Mouse (Mus musculus): ENCODE data around the gene Fbxw21.

Fbxw21 gene

DNA sequence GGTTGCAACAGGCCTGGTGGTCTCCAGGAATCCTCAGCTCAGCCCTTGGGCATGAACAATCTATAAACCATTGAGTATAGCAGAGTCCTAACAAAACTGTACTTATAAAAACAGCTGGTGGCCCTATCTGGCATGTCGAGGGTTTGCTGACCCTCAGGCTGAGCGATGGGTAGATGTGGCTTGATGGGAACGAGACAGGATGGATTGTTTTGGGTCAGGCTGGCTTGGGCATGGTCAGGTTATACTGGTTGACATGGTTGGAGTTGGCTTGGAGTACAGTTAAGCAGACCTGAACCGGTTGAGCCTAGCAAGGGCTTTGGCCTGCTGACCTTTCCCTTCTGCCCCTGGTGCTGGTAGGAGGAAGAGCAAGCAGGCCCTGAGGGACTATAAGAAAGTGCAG, 50.7 kb downstream of the Fbxw21 start:
- DNase-seq = no peak

DNA sequence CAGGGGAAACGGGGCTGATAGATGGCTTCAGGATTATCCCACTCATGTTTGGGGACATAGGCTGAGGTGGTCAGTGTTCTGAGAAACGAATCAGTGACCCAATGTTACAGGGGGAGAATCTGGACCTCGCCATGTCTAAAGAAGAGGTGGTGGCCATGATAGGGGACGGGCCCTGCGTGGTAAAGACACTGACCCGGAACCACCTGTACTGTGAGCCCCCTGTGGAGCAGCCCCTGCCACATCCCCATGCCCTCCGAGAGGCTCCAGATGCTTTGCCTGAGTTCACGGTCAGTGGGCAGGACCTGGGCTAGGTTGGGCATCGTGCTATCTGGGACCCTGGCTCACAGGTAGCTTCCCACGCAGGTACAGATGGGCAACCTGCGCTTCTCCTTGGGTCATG, 51.6 kb downstream of the Fbxw21 start:
- no peak for DNase-seq

DNA sequence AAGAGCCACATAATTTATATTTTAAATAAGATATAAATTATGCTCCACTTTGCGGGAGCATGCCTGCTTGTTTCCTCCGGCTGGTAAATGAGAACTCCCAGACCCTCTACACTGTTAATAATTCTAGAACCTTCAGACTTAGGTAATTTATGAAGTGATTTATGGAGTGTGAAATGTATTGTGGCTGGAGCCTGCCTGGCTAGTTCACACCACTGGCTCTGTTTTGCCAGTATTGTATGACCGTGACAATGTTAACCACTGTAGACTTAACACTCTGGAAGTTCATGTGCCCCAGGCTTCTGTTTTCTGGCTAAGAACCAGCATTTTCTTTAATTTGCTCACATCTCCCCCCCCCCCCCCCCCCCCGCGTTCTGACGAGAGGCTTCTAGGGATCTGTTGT, 54.5 kb downstream of the Fbxw21 start:
- no peak for DNase-seq

DNA sequence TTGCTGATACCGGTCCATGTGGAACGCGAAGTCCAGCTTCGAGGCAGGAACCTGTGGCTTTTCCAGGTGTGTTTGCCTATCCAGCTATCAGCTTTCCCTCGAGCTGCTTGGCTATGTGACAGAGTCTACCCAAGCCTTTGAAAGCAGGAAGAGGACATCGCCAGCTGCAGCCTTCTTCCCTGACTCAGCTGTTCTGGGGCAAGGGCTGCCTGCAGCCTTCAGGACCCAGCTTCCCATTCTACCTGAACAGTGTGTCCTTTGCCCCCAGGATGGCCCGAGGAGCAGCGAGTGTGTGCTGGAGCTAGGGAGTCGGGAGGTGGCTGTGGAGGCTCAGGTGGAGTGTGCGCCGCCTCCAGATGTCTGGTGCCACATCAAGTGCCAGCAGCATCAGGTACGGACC, 56.2 kb downstream of the Fbxw21 start:
- DNase-seq = no peak

DNA sequence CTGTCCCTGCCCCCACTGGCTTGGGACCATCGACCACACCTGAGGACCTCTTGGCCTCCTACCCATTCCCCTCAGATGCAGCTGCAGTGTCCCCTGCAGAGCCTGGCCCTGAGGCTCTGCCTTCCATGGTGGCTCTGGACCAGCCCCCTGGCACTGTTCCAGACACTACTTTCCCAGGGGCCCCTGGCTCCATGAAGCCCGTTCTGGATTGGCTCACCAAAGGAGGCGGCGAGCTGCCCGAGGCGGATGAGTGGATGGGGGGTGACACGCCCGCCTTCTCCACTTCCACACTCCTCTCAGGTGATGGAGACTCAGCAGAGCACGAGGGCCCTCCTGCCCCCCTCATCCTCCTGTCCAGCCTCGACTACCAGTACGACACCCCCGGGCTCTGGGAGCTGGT, 56.8 kb downstream of the Fbxw21 start:
- DNase-seq = peak in 1 of 2 experiments; percentile 38

DNA sequence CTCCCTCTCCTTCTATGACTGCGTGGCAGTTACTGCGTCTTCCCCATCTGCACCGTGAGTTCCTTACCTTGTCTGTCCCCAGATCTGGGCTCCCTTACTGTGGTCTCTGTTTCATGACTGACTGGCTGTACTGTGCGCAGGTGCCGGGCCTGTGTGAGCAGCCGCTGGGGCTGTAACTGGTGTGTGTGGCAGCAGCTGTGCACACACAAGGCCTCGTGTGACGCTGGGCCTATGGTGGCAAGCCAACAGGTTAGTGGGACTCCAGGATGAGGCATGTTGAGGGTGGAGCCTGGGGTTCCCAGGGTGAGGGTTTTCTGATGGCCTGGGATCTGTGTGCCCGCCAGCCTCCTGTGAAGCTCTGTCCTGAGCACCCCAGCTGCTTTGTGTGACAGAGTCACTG, 57.8 kb downstream of the Fbxw21 start:
- no peak for DNase-seq

DNA sequence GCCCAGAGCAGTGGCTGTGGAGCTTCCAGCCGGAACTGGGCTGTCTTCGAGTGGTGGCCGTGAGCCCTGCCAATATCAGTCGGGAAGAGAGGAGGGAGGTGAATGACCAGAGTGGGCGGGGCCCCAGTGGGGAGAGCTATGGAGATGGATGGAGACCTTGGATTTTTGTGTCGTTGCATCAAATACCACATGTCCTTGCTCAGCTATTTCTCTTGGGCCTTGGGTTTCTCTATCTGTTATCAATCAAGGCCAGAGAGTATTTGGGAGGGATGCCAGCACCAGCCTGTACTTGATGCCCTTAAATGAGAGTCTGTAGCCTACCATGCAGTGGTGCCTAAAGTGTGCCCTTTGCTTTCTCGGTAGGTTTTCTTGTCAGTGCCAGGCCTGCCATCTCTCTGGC, 58.6 kb downstream of the Fbxw21 start:
- no peak for DNase-seq

DNA sequence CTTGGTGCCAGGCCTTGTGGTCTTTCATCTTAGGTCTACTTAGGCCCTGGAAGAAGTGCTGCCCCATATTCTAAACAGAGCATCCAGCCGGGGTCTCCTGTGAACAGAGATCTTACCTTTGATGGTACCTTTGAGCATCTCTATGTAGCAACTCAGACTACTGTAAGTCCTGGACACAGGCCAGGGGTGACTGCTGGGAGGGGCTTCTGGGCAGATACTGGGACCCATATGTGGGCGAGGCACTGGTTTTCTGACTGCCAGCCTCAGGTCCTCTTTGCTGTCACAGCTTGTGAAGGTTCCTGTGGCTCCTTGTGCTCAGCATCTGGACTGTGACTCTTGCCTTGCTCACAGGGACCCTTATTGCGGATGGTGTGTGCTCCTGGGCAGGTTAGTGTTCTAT, 59.3 kb downstream of the Fbxw21 start:
- DNase-seq = no peak

DNA sequence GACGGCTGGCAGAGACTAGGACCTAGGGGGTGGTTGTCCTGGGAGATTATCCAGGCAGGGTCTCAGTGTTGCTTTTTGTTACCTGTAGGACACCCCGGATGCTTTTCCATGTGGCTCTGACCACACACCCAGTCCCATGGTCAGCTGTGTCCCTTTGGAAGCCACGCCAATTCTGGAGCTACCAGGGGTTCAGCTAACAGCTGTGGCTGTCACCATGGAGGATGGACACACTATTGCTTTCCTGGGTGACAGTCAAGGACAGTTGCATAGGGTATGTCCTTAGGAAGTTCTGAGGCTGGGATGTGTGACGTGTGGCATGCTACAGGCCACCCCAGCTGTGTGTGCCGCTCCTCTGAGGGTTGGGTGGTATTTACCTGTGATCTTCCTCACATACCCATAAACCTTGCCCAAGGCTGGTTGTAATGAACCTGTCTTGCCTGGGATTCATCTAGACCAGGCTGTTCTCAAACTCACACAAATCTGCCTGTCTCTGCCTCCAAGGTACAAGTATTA, 59.9 kb downstream of the Fbxw21 start:
- no peak for DNase-seq

DNA sequence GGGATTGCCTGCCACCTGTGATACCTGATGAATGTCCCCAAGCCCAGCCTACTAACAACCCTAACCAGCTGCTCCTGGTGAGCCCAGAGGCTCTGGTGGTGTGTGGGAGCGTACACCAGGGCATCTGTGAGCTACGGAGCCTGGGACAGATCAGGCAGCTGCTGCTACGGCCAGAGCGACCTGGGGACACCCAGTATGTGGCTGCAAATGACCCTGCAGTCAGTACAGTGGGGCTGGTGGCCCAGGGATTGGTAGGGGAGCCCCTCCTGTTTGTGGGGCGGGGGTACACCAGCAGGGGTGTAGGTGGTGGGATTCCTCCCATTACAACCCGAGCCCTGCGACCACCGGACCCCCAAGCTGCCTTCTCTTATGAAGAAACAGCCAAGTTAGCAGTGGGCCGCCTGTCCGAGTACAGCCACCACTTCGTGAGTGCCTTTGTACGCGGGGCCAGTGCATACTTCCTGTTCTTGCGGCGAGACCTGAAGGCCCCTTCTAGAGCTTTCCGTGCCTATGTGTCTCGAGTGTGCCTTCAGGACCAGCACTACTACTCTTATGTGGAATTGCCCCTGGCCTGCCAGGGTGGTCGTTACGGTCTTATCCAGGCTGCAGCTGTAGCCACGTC, 61.4 kb downstream of the Fbxw21 start:
- no peak for DNase-seq

DNA sequence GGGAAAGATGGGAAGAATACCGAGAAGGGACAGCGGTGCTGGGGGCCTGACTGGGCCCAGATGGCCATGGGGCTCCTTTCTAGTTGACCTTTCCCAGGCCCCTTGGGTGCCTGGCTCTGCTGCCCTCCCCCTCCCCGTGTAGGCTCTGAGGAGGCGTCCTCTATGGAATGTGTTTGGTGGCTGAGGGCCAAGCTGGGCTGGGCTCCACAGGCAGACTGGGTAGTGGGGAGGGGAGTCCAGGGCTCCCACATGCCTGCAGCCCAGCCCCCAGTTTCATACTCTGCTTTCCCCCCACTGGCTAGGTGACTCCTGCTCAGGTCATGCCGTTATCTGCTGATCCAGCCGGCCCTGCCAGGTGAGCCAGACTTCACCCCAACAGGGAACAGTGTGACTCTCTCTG, 62.9 kb downstream of the Fbxw21 start:
- DNase-seq = peak in 1 of 2 experiments; percentile 45

DNA sequence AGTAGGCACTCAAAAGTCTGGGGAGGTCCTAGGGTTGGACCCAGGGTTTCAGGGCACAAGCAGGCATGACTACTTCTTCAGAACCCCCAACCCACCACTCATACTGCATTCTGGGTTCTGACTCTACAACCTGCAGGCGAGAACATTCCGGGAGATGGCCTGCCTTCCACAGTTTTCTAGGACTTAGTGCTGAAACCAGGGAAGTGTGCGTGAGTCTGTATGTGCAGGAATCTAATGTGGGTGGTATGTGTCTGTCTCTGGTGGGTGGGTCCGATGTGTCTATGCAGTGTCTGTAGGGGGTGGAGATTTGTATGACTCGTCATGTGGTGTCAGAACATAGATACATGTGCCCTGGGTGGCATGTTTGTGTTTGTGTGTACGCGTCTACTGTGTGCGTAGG, 63.5 kb downstream of the Fbxw21 start:
- no peak for DNase-seq

DNA sequence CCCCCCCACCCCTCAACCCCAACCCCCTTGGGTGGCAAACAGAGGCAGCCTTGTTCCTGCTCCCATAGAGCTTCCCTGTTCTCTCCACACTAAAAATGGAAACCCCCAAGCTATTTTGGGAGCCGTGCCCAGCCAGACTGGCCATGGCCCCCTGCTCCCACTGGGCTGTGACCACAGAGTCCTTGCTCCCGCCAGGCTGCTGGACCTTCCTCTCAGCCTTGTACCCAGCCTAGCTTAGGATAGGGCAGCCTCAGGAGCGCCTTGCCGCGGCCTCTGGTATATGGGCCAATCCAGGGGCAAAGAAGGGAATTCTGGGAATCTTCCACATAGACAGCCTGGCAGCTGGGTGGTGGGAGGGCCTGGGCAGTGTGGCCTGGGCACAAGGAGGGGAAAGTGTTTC, 64.0 kb downstream of the Fbxw21 start:
- DNase-seq = peak; percentile 22 to 54

DNA sequence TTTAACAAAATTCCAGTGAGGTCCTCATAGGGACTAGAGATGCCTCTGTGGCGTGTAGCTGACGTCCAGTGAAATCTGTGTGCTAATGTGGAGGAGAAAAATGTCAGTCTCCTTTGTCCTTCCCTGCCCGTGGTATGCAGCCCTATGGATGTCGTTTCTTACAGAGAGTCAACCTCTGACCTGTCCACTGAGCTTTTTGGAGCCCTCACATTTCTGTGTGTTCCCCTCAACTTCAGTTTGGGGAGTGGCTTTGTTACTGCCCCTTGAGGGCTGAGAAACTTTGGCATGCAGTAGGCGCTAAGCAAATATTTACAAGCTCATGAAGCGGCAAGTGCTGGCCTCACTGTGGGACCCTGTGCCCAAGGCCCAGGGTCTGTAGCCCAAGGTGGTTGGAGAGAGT, 64.5 kb downstream of the Fbxw21 start:
- DNase-seq = no peak

DNA sequence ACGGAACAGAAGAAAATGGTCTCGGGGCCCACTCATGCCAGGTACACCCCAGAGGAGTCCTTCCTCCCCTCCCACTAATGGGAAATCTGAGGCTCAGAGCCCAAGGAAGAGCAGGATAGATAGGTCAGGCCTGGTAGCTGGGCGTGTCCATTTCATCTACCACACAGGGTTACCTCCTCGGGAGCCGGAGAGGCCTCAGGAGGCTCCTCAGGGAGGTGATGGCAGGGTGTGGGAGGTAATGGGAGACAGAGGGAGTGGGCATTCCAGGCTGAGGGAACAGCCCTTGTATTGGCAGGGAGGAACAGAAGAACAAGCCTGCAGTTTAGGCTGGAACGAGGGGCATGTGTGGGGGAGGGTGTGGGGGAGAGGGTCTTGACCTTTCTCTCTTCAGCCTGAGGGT, 65.0 kb downstream of the Fbxw21 start:
- no peak for DNase-seq

DNA sequence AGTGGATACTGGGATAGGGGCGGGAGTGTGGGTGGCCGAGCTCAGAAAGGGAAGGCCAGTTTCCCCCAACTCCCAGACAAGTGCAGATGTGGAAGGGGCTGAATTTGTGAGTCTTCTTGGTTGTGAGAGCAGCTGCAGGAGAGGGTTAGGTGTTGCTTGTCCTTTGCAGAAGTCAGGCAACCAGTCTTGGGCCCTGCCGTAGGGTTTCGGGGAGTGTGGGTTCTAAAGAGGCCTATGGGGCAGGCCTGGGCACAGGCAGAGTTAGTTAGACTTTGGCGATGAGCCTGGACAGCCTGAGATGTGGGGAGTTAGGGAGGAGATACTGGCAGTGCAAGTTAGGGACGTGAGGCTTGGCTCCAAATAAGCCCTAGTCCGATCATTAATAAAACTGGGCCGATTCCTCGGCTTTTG, 65.6 kb downstream of the Fbxw21 start:
- no peak for DNase-seq

DNA sequence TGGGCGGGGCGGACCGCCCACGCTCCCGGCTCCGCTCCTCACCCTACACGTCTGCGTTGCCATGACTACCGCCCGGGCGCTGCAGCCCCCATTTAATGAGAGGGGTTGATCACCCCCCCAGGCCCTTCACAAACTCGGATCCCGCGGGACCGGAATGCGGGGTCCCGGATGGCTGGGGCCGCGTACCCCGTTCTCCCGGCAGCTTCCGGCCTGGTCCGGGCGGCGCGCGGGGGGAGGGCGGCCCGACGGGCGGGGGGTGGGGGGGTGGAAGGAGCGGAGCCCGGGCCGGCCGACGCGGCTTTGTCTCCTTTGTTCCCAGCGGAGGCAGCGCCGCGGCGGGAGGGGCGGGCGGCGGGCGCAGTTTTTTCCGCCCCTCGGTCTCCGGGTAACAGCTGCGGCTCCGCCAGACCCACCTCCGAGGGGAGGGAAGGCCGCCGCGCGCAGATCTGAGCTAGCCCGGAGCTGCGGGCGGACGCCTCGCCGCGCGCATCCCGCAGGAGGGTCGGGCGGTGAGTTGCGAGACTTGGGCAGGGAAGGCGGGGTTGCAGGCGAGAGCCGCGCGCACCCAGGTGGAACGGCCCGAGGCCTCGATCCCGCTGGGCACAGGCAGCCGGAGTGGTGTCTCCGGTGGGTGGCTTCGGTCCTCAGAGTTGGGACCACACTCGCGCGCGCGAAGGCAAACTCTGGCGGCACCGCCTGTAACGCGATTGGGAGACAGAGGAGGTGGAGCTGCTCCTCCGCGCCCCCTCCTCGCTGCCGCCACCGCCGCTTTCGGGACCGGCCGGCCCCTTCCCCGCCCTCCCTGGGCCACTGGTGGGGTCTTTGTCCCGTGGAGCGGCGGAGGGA, 66.5 kb downstream of the Fbxw21 start, which contains the start of gene Plxnb1:
Plxnb1 (plus strand) TSS at position 253 of the 846 bp plus-strand sequence.
- DNase-seq = peak; percentile 68 to 72

DNA sequence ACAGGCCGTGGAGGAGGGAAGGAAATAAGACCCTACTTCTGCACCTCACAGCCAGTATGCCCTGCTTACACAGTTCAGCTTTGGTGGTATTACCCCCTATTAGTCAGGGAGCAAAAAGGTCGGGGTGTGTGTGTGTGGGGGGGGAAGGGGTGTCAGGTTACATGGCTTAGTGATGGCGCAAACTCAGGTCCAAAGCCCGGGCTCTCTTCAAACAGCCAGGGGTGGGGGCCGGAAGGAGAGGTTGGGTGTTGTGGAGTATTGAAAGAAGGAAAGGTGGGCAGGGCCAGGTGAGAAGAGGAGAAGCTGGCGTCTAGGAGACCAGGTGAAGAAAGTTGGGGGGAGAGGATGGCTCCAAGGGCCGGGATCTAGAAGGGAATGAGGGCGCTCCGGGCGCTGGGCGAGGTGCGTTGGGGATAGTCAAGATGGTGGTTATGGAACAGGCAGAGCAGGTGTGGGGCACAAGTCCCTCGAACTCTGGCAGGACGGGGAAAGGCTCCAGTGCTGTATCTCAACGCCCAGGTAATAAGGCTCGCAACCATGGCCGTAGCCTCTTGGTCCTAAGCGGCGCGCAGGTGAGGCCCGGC, 67.2 kb downstream of the Fbxw21 start:
- no peak for DNase-seq

DNA sequence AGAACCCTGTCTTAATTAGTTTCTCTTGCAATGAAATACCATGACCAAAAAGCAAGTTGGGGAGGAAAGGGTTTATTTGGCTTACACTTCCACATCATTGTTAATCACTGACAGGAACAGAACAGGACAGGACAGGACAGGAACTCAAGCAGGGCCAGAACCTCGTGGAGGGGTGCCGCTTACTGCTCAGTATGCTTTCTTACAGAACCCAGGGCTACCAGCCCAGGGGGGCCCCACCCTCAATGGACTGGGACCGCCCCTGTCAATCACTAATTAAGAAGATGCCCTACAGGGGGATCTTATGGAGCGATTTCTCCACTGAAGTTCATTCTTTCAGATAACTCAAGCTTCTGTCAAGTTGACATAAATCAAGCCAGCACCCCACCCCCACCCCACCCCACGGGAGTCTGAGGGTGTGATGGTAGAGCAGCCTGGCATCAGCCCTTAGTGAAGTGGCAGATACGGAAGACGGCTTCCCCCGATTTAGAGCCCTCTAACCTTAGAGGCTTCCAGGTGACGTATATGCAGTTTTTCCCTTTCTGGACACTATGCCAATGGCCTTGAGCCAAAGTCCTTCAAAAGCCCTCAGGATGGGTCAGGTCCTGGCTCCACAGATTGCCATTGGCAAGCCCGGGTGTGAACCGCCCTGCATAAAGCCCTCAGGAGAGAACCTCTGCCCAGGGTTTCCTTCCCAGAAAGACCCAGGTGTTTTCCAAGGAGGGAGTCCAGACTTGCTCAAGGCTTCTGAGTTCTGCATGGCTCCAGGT, 67.9 kb downstream of the Fbxw21 start:
- no peak for DNase-seq

DNA sequence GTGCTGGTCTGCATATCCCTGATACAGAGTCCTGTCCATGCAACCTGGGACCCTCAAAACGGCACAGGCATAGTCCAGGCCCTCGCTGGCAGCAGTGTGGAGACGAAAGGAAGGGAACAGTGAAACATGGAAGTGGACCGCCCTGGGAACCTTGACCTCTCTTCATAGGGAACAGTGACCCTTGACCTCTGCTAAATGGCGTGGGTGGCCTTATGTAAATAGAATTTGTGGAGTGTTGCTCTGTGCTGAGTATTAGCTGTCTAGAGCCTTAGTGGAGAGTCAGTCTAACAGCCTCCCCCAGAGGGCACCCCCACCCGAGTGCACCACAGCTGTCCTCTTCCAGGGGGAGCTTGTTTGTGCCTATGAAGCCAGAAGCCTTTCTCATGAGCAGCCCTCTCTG, 69.0 kb downstream of the Fbxw21 start:
- no peak for DNase-seq

DNA sequence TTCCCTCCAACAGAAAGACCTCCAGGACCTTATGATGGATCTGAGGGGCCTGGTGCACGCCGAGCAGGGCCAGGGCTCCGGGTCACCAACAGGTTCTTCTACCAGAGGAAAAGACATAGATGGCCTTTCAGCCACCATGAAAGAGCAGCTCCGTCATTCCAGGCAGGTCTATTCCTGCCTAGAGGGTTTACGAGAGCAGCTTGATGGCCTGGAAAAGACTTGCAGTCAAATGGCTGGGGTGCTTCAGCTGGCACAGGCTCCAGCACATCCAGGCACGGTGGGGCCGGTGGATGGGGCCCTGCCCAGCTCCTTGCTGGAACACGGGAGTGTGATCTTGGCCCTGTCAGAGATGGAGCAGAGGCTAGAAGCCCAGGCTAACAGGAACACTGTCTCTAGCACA, 70.0 kb downstream of the Fbxw21 start:
- no peak for DNase-seq

DNA sequence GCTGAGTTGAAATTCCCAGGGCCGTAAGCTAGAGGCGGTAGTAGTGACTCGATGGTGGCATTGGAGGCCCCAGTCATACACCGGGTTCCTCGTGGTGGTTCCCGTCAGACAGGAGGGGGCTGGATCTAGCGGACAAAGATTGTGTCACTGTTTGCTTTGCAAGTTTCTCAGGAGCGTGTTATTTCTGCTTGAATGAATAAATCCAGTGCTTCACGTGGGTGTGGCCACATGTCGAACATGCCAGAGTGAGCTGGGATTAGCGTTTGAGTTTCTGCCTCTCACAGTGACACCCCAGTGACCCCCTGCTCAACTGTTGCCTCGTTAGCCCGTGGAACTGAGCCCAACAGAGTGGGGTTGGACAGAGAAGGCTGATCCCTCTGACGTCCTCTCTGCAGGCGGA, 71.4 kb downstream of the Fbxw21 start:
- DNase-seq = no peak

Measured in cerebellum, postnatal 25 days (tissue).